Mouse (Mus musculus) myocyte (in vitro differentiated cells): ENCODE data around the gene Kcnip1. TPM values are rescaled to one million over a fixed set of nuclear protein-coding genes. Genes with fewer than 3 reads are reported as not detected.

Experiments used
- H3K27me3 ChIP-seq: one replicate; pipeline ENCODE4 v1.6.1; 2011; ENCODE audit not compliant: control insufficient read depth, insufficient read depth, insufficient read length
- H3K36me3 ChIP-seq: one replicate; pipeline ENCODE4 v1.6.1; 2011; ENCODE audit not compliant: control insufficient read depth, insufficient read depth
- H3K4me2 ChIP-seq: one replicate; pipeline ENCODE4 v1.6.1; 2011; ENCODE audit warnings: low read depth, control low read depth
- H3K4me3 ChIP-seq: one replicate; pipeline ENCODE4 v1.5.1; 2011; ENCODE audit warnings: mild to moderate bottlenecking, control low read depth, moderate library complexity
- H3K79me2 ChIP-seq: one replicate; pipeline ENCODE4 v1.6.1; 2011; ENCODE audit not compliant: control insufficient read depth, insufficient read depth
- H3ac ChIP-seq: one replicate; pipeline ENCODE4 v1.6.1; 2011; ENCODE audit not compliant: control insufficient read depth, insufficient read length
- CEBPB ChIP-seq: IDR thresholded peaks from 2 replicates; pipeline ENCODE4 v1.6.1; 2011; ENCODE audit warnings: mild to moderate bottlenecking, moderate library complexity; ENCODE audit not compliant: poor library complexity, insufficient read depth, severe bottlenecking
- E2F4 ChIP-seq: IDR thresholded peaks from one replicate; pipeline ENCODE4 v1.6.1; 2011; ENCODE audit warnings: mild to moderate bottlenecking, control low read depth, moderate library complexity; ENCODE audit not compliant: insufficient read depth
- MAX ChIP-seq: IDR thresholded peaks from one replicate; pipeline ENCODE4 v1.6.1; 2011; ENCODE audit warnings: low read depth, mild to moderate bottlenecking, control low read depth
- MYOD1 ChIP-seq, 3 experiments: IDR thresholded peaks; one replicate each; pipeline ENCODE4 v1.6.1; 2011; ENCODE audit warnings: control low read depth in 2 of 3, low read depth in 2 of 3, mild to moderate bottlenecking in 2 of 3, moderate library complexity in 1 of 3; ENCODE audit not compliant: insufficient read length in 2 of 3, control insufficient read depth in 1 of 3
- MYOG ChIP-seq, 3 experiments: IDR thresholded peaks; one replicate each; pipeline ENCODE4 v1.6.1; 2011; ENCODE audit warnings: control low read depth in 2 of 3, low read depth in 2 of 3, mild to moderate bottlenecking in 2 of 3; ENCODE audit not compliant: insufficient read length in 2 of 3, control insufficient read depth in 1 of 3, insufficient read depth in 1 of 3
- POLR2A ChIP-seq: IDR thresholded peaks from one replicate; pipeline ENCODE4 v1.6.1; 2011; ENCODE audit warnings: low read depth, mild to moderate bottlenecking, control low read depth, moderate library complexity; ENCODE audit not compliant: insufficient read length
- POLR2AphosphoS2 ChIP-seq: IDR thresholded peaks from one replicate; pipeline ENCODE4 v1.6.1; 2011; ENCODE audit warnings: low read depth, control low read depth; ENCODE audit not compliant: insufficient read length
- REST ChIP-seq: IDR thresholded peaks from one replicate; pipeline ENCODE4 v1.6.1; 2011; ENCODE audit warnings: mild to moderate bottlenecking, control low read depth, moderate library complexity; ENCODE audit not compliant: insufficient read depth, insufficient read length
- SRF ChIP-seq: IDR thresholded peaks from one replicate; pipeline ENCODE4 v1.6.1; 2011; ENCODE audit warnings: low read depth; ENCODE audit not compliant: control insufficient read depth, insufficient read length
- TCF12 ChIP-seq: IDR thresholded peaks from one replicate; pipeline ENCODE4 v1.6.1; 2011; ENCODE audit warnings: mild to moderate bottlenecking, control low read depth; ENCODE audit not compliant: poor library complexity, insufficient read depth, severe bottlenecking
- TCF3 ChIP-seq: IDR thresholded peaks from one replicate; pipeline ENCODE4 v1.6.1; 2011; ENCODE audit warnings: low read depth, control low read depth; ENCODE audit not compliant: insufficient read length
- USF1 ChIP-seq: IDR thresholded peaks from one replicate; pipeline ENCODE4 v1.6.1; 2011; ENCODE audit warnings: low read depth, mild to moderate bottlenecking, control low read depth, moderate library complexity
- polyA plus RNA-seq: library from polyadenylated mRNA; unstranded; fragments of >200 nt; fragmentation: generic; extraction: Trizol; gene quantifications from one replicate; pipeline ENCODE4 v1.2.1, GENCODE M21; 2012; ENCODE audit warnings: missing spikeins

Kcnip1 gene
- polyA plus RNA-seq, 1 experiment: not detected

GRCm38 (mm10) chr11:33927321-33927720 lies 65.6 kb downstream of the Kcnip1 start:
- H3K79me2 ChIP-seq: no peaks in the 10 kb centered on the region
- no peak for TF ChIP-seq MYOD1 (IDR thresholded peaks at IDR 0.05; ENCODE audit: control insufficient read depth in 1 of 3, insufficient read length in 2 of 3, low read depth in 2 of 3)
- no peak for TF ChIP-seq USF1
- TF ChIP-seq MYOG (IDR thresholded peaks at IDR 0.05; ENCODE audit: control insufficient read depth in 1 of 3, insufficient read depth in 1 of 3, insufficient read length in 2 of 3, low read depth in 2 of 3): no peak
- TF ChIP-seq POLR2AphosphoS2: no peak
- no peak for TF ChIP-seq REST
- TF ChIP-seq SRF: no peak
- TF ChIP-seq E2F4: no peak
- no peak for TF ChIP-seq POLR2A
- no peak for TF ChIP-seq MAX
- no peak for TF ChIP-seq CEBPB
- no peak for TF ChIP-seq TCF3
- H3K4me3 ChIP-seq: no peak overlapping the region
- H3K4me2 ChIP-seq: no peak overlapping the region
- no peaks in the 10 kb centered on the region for H3K36me3 ChIP-seq
- no peaks in the 10 kb centered on the region for H3K27me3 ChIP-seq
- H3ac ChIP-seq: no peak overlapping the region

- Histone ChIP-seq H3K36me3 (no peaks in the 10 kb centered on the region), H3ac (no peak overlapping the region), H3K4me2 (no peak overlapping the region), H3K27me3 (no peaks in the 10 kb centered on the region), H3K79me2 (no peaks in the 10 kb centered on the region), H3K4me3 (no peak overlapping the region)
- TF ChIP-seq POLR2AphosphoS2 (no peak), USF1 (peak; percentile 45)
These were observed 66.4 kb downstream of the Kcnip1 start for GRCm38 (mm10) chr11:33926551-33926950.

GRCm38 (mm10) chr11:33925778-33926177 lies 67.2 kb downstream of the Kcnip1 start:
- TF ChIP-seq CEBPB: peak; percentile 92
- no peak for TF ChIP-seq POLR2AphosphoS2
- no peaks in the 10 kb centered on the region for H3K79me2 ChIP-seq
- no peak overlapping the region for H3ac ChIP-seq
- no peak overlapping the region for H3K4me2 ChIP-seq
- H3K36me3 ChIP-seq: no peaks in the 10 kb centered on the region
- no peak overlapping the region for H3K4me3 ChIP-seq
- H3K27me3 ChIP-seq: no peaks in the 10 kb centered on the region

- H3K4me3 ChIP-seq: no peak overlapping the region
- H3K36me3 ChIP-seq: no peaks in the 10 kb centered on the region
- TF ChIP-seq POLR2AphosphoS2 (no peak), E2F4 (no peak), TCF3 (no peak)
- H3ac ChIP-seq: no peak overlapping the region
- no peak overlapping the region for H3K4me2 ChIP-seq
- H3K79me2 ChIP-seq: no peaks in the 10 kb centered on the region
- peaks cover 4% of the 10 kb centered on the region for H3K27me3 ChIP-seq
These were observed 69.9 kb downstream of the Kcnip1 start for GRCm38 (mm10) chr11:33923031-33923430.

- H3ac ChIP-seq: no peak overlapping the region
- peak overlapping the region; percentile 9 for H3K4me2 ChIP-seq
- H3K4me3 ChIP-seq: no peak overlapping the region
- H3K79me2 ChIP-seq: no peaks in the 10 kb centered on the region
- H3K36me3 ChIP-seq: no peaks in the 10 kb centered on the region
- peaks cover 4% of the 10 kb centered on the region for H3K27me3 ChIP-seq
- TF ChIP-seq E2F4 (no peak), TCF12 (no peak), REST (no peak), POLR2A (no peak), SRF (no peak), TCF3 (no peak), POLR2AphosphoS2 (no peak), CEBPB (no peak), MAX (no peak), MYOD1 (IDR thresholded peaks at IDR 0.05; ENCODE audit: control insufficient read depth in 1 of 3, insufficient read length in 2 of 3, low read depth in 2 of 3) (no peak), USF1 (no peak), MYOG (IDR thresholded peaks at IDR 0.05; ENCODE audit: control insufficient read depth in 1 of 3, insufficient read depth in 1 of 3, insufficient read length in 2 of 3, low read depth in 2 of 3) (no peak)
These were observed 71.5 kb downstream of the Kcnip1 start for GRCm38 (mm10) chr11:33921451-33921850.

GRCm38 (mm10) chr11:33919826-33920225 lies 73.1 kb downstream of the Kcnip1 start:
- no peak overlapping the region for H3ac ChIP-seq
- H3K4me3 ChIP-seq: no peak overlapping the region
- no peaks in the 10 kb centered on the region for H3K79me2 ChIP-seq
- H3K27me3 ChIP-seq: peaks cover 4% of the 10 kb centered on the region
- TF ChIP-seq SRF: no peak
- no peak for TF ChIP-seq POLR2AphosphoS2
- no peak for TF ChIP-seq USF1
- TF ChIP-seq POLR2A: no peak
- no peak for TF ChIP-seq MYOG (IDR thresholded peaks at IDR 0.05; ENCODE audit: control insufficient read depth in 1 of 3, insufficient read depth in 1 of 3, insufficient read length in 2 of 3, low read depth in 2 of 3)
- no peak for TF ChIP-seq TCF12
- TF ChIP-seq E2F4: no peak
- no peak for TF ChIP-seq REST
- no peak for TF ChIP-seq MAX
- no peaks in the 10 kb centered on the region for H3K36me3 ChIP-seq
- no peak overlapping the region for H3K4me2 ChIP-seq
